Mouse (Mus musculus): Measurements from ENCODE around the gene Ptgir. TPM values are rescaled to one million over a fixed set of nuclear protein-coding genes. Genes with fewer than 3 reads are reported as not detected.
A peak's percentile ranks its signal among the peaks of the same experiment; 100 is the strongest.

Ptgir gene
- polyA plus RNA-seq, 1 experiment = 1.7 TPM

DNA sequence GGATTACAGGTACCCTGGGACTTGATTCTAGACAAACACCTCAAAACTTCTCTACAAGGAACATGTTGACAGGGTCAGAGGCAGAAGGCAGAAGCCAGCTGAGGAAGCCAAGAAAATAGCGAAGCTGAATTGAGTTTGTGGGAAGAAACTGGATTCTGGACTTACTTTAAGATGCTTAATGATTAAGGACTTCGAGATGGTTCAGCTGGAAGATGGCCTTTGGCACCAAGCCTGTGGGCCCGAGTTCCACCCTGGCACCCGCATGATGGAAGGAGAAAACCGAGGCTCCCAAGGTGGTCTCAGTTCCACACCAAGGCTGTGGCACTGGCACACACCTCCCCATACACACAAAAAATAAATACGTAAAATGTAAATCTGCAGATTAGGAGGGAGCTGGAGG, 15.8 kb upstream of the Ptgir start:
- peaks cover 3% of the 10 kb centered on the region; the same call in 1 of the 2 replicates for H3K4me1 ChIP-seq (ENCODE audit: control insufficient read depth, insufficient read depth, insufficient read length, low read length)
- H3K4me3 ChIP-seq (ENCODE audit: low read depth, low read length) = peak overlapping the region; percentile 15; the same call in 1 of the 2 replicates
- peak overlapping the region; percentile 36 for H3K27ac ChIP-seq (ENCODE audit: insufficient read depth, low read depth, low read length)
- 0 out of 2 replicates have a peak, but pooled peaks cover 3% of the 10 kb centered on the region for H3K36me3 ChIP-seq (ENCODE audit: control insufficient read depth, insufficient read depth, low read length)
- TF ChIP-seq CTCF (IDR thresholded peaks at IDR 0.05; ENCODE audit: extremely low read depth, insufficient read length, insufficient replicate concordance, low read depth, low read length) (no peak), POLR2A (IDR thresholded peaks at IDR 0.05; ENCODE audit: low read depth, low read length) (no peak)
- 36% methylated on average over 6 of the region's 6 CpGs for WGBS
- H3K27me3 ChIP-seq (ENCODE audit: control insufficient read depth, insufficient read depth, low read length) = peaks cover 17% of the 10 kb centered on the region

DNA sequence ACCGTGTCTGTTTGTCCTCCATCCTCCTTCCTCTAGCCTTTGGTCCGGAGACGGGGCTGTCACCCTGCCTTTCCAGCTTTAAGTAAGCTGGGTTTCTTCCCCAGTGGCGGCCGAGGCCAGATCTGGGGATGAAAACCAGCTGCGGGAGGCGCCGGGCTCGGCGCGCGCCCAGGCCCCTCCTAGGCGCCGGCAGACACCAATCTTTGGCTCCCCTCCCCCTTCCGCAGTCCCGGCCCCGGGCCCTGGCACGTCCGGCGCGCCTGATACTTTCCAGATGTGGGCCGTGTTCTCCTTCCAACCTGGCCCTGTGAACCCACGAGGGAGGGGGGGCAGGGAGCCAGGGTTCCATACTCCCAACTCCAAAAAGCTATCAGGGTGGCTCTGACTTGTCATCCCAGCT, 15.3 kb upstream of the Ptgir start:
- WGBS = 5% methylated on average over 23 of the region's 23 CpGs
- Histone ChIP-seq H3K4me3 (ENCODE audit: low read depth, low read length) (peak overlapping the region; percentile 15; the same call in 1 of the 2 replicates), H3K27me3 (ENCODE audit: control insufficient read depth, insufficient read depth, low read length) (peaks cover 13% of the 10 kb centered on the region), H3K36me3 (ENCODE audit: control insufficient read depth, insufficient read depth, low read length) (no peaks in the 10 kb centered on the region), H3K27ac (ENCODE audit: insufficient read depth, low read depth, low read length) (peak overlapping the region; percentile 56), H3K4me1 (ENCODE audit: control insufficient read depth, insufficient read depth, insufficient read length, low read length) (peaks cover 3% of the 10 kb centered on the region; the same call in 1 of the 2 replicates)
- TF ChIP-seq POLR2A (IDR thresholded peaks at IDR 0.05; ENCODE audit: low read depth, low read length) (no peak), CTCF (IDR thresholded peaks at IDR 0.05; ENCODE audit: extremely low read depth, insufficient read length, insufficient replicate concordance, low read depth, low read length) (no peak)

DNA sequence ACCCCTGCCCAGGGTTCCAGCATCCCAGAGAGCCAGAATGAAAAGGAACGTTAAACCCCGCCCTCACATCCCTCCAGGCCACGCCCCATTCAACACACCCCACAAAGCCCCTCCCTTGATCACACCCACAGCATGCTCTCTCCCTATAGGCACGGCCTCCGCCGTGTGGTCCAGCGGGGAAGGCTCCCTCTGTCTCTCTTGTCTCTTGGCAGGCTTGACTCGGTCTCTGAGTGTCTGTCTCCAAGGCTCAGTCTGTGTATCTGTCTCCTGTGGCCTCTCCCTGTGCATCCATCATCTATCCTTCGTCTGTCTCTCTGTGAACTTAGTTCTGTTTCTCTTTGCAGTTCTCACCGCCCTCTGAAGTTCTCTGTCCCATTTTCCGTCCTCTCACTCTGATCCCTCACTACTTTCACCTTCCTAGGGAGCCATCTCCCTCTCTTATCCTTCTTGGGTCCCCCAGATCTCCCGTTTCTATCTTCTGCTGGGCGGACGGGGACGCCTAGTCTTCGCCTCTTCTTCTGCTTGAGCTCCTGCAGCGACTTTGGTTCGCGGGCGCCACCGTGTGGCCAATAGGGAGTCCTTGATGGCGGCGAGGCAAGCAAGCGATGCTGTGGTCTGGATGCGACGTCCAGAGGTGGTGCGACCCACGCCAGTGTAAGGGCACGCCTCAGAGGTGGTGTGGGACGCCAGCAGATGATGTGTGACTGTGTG, 14.5 kb upstream of the Ptgir start, which contains the start of gene Gng8:
Gene Gng8, plus strand, starts transcription at position 146 of the 711 bp plus-strand sequence.
- Histone ChIP-seq H3K27ac (ENCODE audit: insufficient read depth, low read depth, low read length) (peak within 1 kb of the TSS; percentile 56), H3K27me3 (ENCODE audit: control insufficient read depth, insufficient read depth, low read length) (peaks cover 9% of the 10 kb centered on the region), H3K36me3 (ENCODE audit: control insufficient read depth, insufficient read depth, low read length) (no peaks in the 10 kb centered on the region), H3K4me3 (ENCODE audit: low read depth, low read length) (peak within 1 kb of the TSS; percentile 46), H3K4me1 (ENCODE audit: control insufficient read depth, insufficient read depth, insufficient read length, low read length) (peaks cover 3% of the 10 kb centered on the region; the same call in 1 of the 2 replicates)
- WGBS = under 1% methylated on average over 30 of the region's 30 CpGs
- TF ChIP-seq POLR2A (IDR thresholded peaks at IDR 0.05; ENCODE audit: low read depth, low read length) (no peak), CTCF (IDR thresholded peaks at IDR 0.05; ENCODE audit: extremely low read depth, insufficient read length, insufficient replicate concordance, low read depth, low read length) (peak; percentile 72)

DNA sequence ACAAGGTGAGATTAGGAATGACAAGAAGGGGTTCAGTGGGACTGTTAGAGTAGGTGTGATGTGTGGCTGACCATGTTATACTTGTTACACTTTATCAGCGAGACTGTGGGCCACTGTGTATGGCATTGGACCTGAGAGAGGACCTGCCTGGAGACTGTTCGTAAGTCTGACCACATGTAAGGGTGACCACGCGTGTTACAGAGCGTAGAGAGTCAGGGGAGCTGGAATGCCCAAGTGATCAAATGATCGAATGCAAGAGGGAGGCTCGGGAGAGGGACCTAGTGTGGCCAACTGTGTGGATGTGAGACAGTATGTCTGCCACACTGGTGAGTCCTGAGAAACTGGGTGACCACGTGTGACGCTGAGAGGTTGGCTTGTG, 13.9 kb upstream of the Ptgir start:
- 46% methylated on average over 9 of the region's 9 CpGs for WGBS
- peaks cover 9% of the 10 kb centered on the region for H3K27me3 ChIP-seq (ENCODE audit: control insufficient read depth, insufficient read depth, low read length)
- peaks cover 3% of the 10 kb centered on the region; the same call in 1 of the 2 replicates for H3K4me1 ChIP-seq (ENCODE audit: control insufficient read depth, insufficient read depth, insufficient read length, low read length)
- TF ChIP-seq POLR2A (IDR thresholded peaks at IDR 0.05; ENCODE audit: low read depth, low read length) = no peak
- TF ChIP-seq CTCF (IDR thresholded peaks at IDR 0.05; ENCODE audit: extremely low read depth, insufficient read length, insufficient replicate concordance, low read depth, low read length) = no peak; the same call in 1 of the 2 replicates
- no peaks in the 10 kb centered on the region for H3K36me3 ChIP-seq (ENCODE audit: control insufficient read depth, insufficient read depth, low read length)
- no peak overlapping the region for H3K27ac ChIP-seq (ENCODE audit: insufficient read depth, low read depth, low read length)
- H3K4me3 ChIP-seq (ENCODE audit: low read depth, low read length) = no peak overlapping the region

DNA sequence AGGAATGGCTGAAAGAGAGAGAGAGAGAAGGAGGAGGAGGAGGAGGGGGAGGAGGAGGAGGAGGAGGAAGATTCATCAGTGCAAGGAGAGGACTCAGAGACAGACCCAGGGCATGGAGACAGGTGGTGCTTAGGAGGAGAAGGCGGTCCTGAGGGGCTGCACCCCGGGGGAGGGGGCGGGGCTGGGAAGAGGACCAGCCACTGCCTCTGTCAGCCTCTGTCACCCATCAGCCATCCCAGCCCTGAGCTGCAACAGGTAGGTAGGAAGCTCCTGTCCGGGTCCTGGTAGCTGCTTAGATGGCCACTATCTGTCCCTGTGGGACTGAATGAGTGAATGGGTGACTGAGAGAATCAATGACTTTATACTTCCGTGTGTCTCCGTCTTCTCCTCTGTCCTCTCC, 12.7 kb upstream of the Ptgir start:
- TF ChIP-seq POLR2A (IDR thresholded peaks at IDR 0.05; ENCODE audit: low read depth, low read length) (no peak), CTCF (IDR thresholded peaks at IDR 0.05; ENCODE audit: extremely low read depth, insufficient read length, insufficient replicate concordance, low read depth, low read length) (no peak)
- Histone ChIP-seq H3K27me3 (ENCODE audit: control insufficient read depth, insufficient read depth, low read length) (peaks cover 9% of the 10 kb centered on the region), H3K27ac (ENCODE audit: insufficient read depth, low read depth, low read length) (no peak overlapping the region), H3K36me3 (ENCODE audit: control insufficient read depth, insufficient read depth, low read length) (no peaks in the 10 kb centered on the region), H3K4me1 (ENCODE audit: control insufficient read depth, insufficient read depth, insufficient read length, low read length) (peaks cover 3% of the 10 kb centered on the region; the same call in 1 of the 2 replicates), H3K4me3 (ENCODE audit: low read depth, low read length) (no peak overlapping the region)
- 23% methylated on average over 5 of the region's 6 CpGs for WGBS

GRCm38 (mm10) chr7:16894279-16894678, 12.0 kb upstream of the Ptgir start:
- H3K27ac ChIP-seq (ENCODE audit: insufficient read depth, low read depth, low read length) = no peak overlapping the region
- H3K36me3 ChIP-seq (ENCODE audit: control insufficient read depth, insufficient read depth, low read length) = no peaks in the 10 kb centered on the region
- TF ChIP-seq POLR2A (IDR thresholded peaks at IDR 0.05; ENCODE audit: low read depth, low read length) (no peak), CTCF (IDR thresholded peaks at IDR 0.05; ENCODE audit: extremely low read depth, insufficient read length, insufficient replicate concordance, low read depth, low read length) (no peak)
- H3K4me3 ChIP-seq (ENCODE audit: low read depth, low read length) = no peak overlapping the region
- H3K27me3 ChIP-seq (ENCODE audit: control insufficient read depth, insufficient read depth, low read length) = peaks cover 9% of the 10 kb centered on the region
- WGBS = 19% methylated on average over 4 of the region's 4 CpGs
- peaks cover 3% of the 10 kb centered on the region; the same call in 1 of the 2 replicates for H3K4me1 ChIP-seq (ENCODE audit: control insufficient read depth, insufficient read depth, insufficient read length, low read length)

DNA sequence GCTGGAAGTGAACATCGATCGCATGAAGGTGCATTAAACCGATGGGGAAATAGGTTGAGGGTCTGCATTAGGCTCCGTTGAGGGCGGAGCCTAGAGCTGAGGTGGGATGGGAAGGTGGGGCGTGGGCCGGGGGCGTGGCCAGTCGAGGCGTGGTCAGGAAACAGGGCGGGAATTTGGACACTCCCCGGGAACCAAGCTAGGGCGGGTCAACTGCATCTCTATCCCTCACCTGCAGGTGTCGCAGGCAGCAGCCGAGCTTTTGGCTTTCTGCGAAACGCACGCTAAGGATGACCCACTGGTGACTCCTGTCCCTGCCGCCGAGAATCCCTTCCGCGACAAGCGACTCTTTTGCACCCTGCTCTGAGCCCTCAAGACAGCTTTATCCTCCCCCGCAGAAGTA, 11.3 kb upstream of the Ptgir start:
- TF ChIP-seq CTCF (IDR thresholded peaks at IDR 0.05; ENCODE audit: extremely low read depth, insufficient read length, insufficient replicate concordance, low read depth, low read length) = peak; percentile 79
- TF ChIP-seq POLR2A (IDR thresholded peaks at IDR 0.05; ENCODE audit: low read depth, low read length) = no peak
- WGBS = under 1% methylated on average over 24 of the region's 24 CpGs
- Histone ChIP-seq H3K27ac (ENCODE audit: insufficient read depth, low read depth, low read length) (no peak overlapping the region), H3K36me3 (ENCODE audit: control insufficient read depth, insufficient read depth, low read length) (no peaks in the 10 kb centered on the region), H3K4me3 (ENCODE audit: low read depth, low read length) (peak overlapping the region; percentile 14; the same call in 1 of the 2 replicates), H3K4me1 (ENCODE audit: control insufficient read depth, insufficient read depth, insufficient read length, low read length) (peaks cover 3% of the 10 kb centered on the region; the same call in 1 of the 2 replicates), H3K27me3 (ENCODE audit: control insufficient read depth, insufficient read depth, low read length) (peaks cover 9% of the 10 kb centered on the region)
